Mouse (Mus musculus) bone marrow, adult 2 months (tissue): ENCODE measurements around the gene Tead1.

Experiments
- CTCF ChIP-seq: fragments of 200-500 bp; IDR thresholded peaks from 2 replicates; pipeline ENCODE4 v1.5.1; 2011; ENCODE audit warnings: low read length, control low read depth; ENCODE audit not compliant: control insufficient read depth, insufficient read depth
- POLR2A ChIP-seq: fragments of 200-500 bp; IDR thresholded peaks from 2 replicates; pipeline ENCODE4 v1.6.1; 2011; ENCODE audit warnings: low read depth, mild to moderate bottlenecking, control low read depth, low read length, borderline replicate concordance; ENCODE audit not compliant: control insufficient read depth

GRCm38 (mm10) chr7:112747836-112748235, 68.7 kb downstream of the Tead1 start:
- no peak for TF ChIP-seq CTCF
- TF ChIP-seq POLR2A = no peak
